Mouse (Mus musculus) midbrain, embryonic 11.5 days (tissue): ENCODE measurements around the gene Bcl2l14. TPM values are rescaled to one million over a fixed set of nuclear protein-coding genes. Genes with fewer than 3 reads are reported as not detected.
A peak's percentile ranks its signal among the peaks of the same experiment; 100 is the strongest.

Experiments
- ATAC-seq: fragments of 200-750 bp; cut with Nextera tagmentation; 2 replicates; pipeline ENCODE4 v1.8.0; 2017; ENCODE audit warnings: moderate TSS enrichment, moderate library complexity; ENCODE audit not compliant: low FRiP score
- DNase-seq: peaks from one replicate; pipeline ENCODE4 v3.0.0; 2015; ENCODE audit warnings: low spot score; ENCODE audit errors: missing footprints
- H3K27ac ChIP-seq: fragments of 300-500 bp; sonication (generic); 2 replicates; pipeline ENCODE4 v1.5.1; 2014; ENCODE audit warnings: low read depth, low read length
- H3K27me3 ChIP-seq: fragments of 300-500 bp; sonication (generic); 2 replicates; pipeline ENCODE4 v1.6.1; 2014; ENCODE audit warnings: mild to moderate bottlenecking, low read length, moderate library complexity, mixed read lengths; ENCODE audit not compliant: control insufficient read depth, insufficient read depth
- H3K36me3 ChIP-seq: fragments of 300-500 bp; sonication (generic); 2 replicates; pipeline ENCODE4 v1.6.1; 2014; ENCODE audit warnings: mild to moderate bottlenecking, low read length, moderate library complexity, mixed read lengths; ENCODE audit not compliant: control insufficient read depth, insufficient read depth
- H3K4me1 ChIP-seq: fragments of 300-500 bp; sonication (generic); 2 replicates; pipeline ENCODE4 v1.6.1; 2014; ENCODE audit warnings: low read length; ENCODE audit not compliant: control insufficient read depth, insufficient read depth
- H3K4me2 ChIP-seq: fragments of 300-500 bp; sonication (generic); 2 replicates; pipeline ENCODE4 v1.6.1; 2014; ENCODE audit warnings: mild to moderate bottlenecking, moderate library complexity
- H3K4me3 ChIP-seq: fragments of 300-500 bp; sonication (generic); 2 replicates; pipeline ENCODE4 v1.5.1; 2014; ENCODE audit warnings: low read depth, low read length
- H3K9ac ChIP-seq: fragments of 300-500 bp; sonication (generic); 2 replicates; pipeline ENCODE4 v1.6.1; 2014; ENCODE audit warnings: low read length
- H3K9me3 ChIP-seq: fragments of 300-500 bp; sonication (generic); 2 replicates; pipeline ENCODE4 v1.6.1; 2016; ENCODE audit warnings: low read length; ENCODE audit not compliant: control insufficient read depth
- WGBS: fragments of 180-500 bp; shearing (Covaris S2); extraction: QIAGEN DNeasy Blood & Tissue Kit; methylation state at CpG from one replicate; pipeline ENCODE4 v1.1.7; 2014; 5-methylcytosine and 5-hydroxymethylcytosine counted together
- polyA plus RNA-seq: library from polyadenylated mRNA; unstranded; fragments of >200 nt; fragmentation: Nextera tagmentation; extraction: Ambion mirVana; gene quantifications from 2 replicates; pipeline ENCODE4 v1.2.1, GENCODE M21; 2014

Bcl2l14 gene
- polyA plus RNA-seq, 1 experiment from 2014 or later: not detected

- H3K9ac ChIP-seq: no peak overlapping the region
- peaks cover 4% of the 10 kb centered on the region; the same call in 1 of the 2 replicates for H3K4me1 ChIP-seq
- WGBS: 85% methylated on average over 9 of the region's 9 CpGs
- H3K4me2 ChIP-seq: no peak overlapping the region
- no peak overlapping the region for H3K4me3 ChIP-seq
- ATAC-seq: no peak
- no peaks in the 10 kb centered on the region for H3K36me3 ChIP-seq
- no peaks in the 10 kb centered on the region for H3K9me3 ChIP-seq
- no peak overlapping the region for H3K27ac ChIP-seq
- DNase-seq: no peak
- H3K27me3 ChIP-seq: no peaks in the 10 kb centered on the region; the same call in 1 of the 2 replicates
These were observed 38.8 kb downstream of the Bcl2l14 start for GRCm38 (mm10) chr6:134434866-134435390.

GRCm38 (mm10) chr6:134436955-134437354, 40.8 kb downstream of the Bcl2l14 start:
- ATAC-seq: no peak
- no peak overlapping the region for H3K4me2 ChIP-seq
- H3K4me1 ChIP-seq: peaks cover 7% of the 10 kb centered on the region; the same call in 1 of the 2 replicates
- H3K9me3 ChIP-seq: no peaks in the 10 kb centered on the region
- DNase-seq: no peak
- 84% methylated on average over 5 of the region's 5 CpGs for WGBS
- H3K36me3 ChIP-seq: no peaks in the 10 kb centered on the region
- no peak overlapping the region for H3K4me3 ChIP-seq
- no peak overlapping the region for H3K27ac ChIP-seq
- H3K27me3 ChIP-seq: no peaks in the 10 kb centered on the region; the same call in 1 of the 2 replicates
- H3K9ac ChIP-seq: no peak overlapping the region

- Histone ChIP-seq H3K9me3 (no peaks in the 10 kb centered on the region), H3K4me1 (peaks cover 7% of the 10 kb centered on the region; the same call in 1 of the 2 replicates), H3K27ac (no peak overlapping the region), H3K4me3 (peak overlapping the region; percentile 6; the same call in 1 of the 2 replicates), H3K4me2 (peak overlapping the region; percentile 33), H3K36me3 (no peaks in the 10 kb centered on the region), H3K9ac (peak overlapping the region; percentile 11), H3K27me3 (no peaks in the 10 kb centered on the region; the same call in 1 of the 2 replicates)
- DNase-seq: peak; percentile 94
- ATAC-seq: peak; percentile 36
- WGBS: 25% methylated on average over 23 of the region's 23 CpGs
These were observed 43.4 kb downstream of the Bcl2l14 start for GRCm38 (mm10) chr6:134439401-134440021.

GRCm38 (mm10) chr6:134440023-134440422, 43.9 kb downstream of the Bcl2l14 start:
- H3K27me3 ChIP-seq: no peaks in the 10 kb centered on the region; the same call in 1 of the 2 replicates
- peak; percentile 87 for DNase-seq
- 40% methylated on average over 10 of the region's 10 CpGs for WGBS
- H3K27ac ChIP-seq: no peak overlapping the region
- H3K4me2 ChIP-seq: no peak overlapping the region; the same call in 1 of the 2 replicates
- H3K4me3 ChIP-seq: no peak overlapping the region
- peaks cover under 1% of the 10 kb centered on the region; the same call in 1 of the 2 replicates for H3K36me3 ChIP-seq
- H3K9me3 ChIP-seq: no peaks in the 10 kb centered on the region
- H3K9ac ChIP-seq: peak overlapping the region; percentile 11
- peaks cover 7% of the 10 kb centered on the region; the same call in 1 of the 2 replicates for H3K4me1 ChIP-seq
- ATAC-seq: no peak; the same call in 1 of the 2 replicates

- Histone ChIP-seq H3K4me2 (no peak overlapping the region), H3K9me3 (no peaks in the 10 kb centered on the region), H3K27me3 (no peaks in the 10 kb centered on the region; the same call in 1 of the 2 replicates), H3K4me1 (peaks cover 7% of the 10 kb centered on the region; the same call in 1 of the 2 replicates), H3K36me3 (peaks cover 3% of the 10 kb centered on the region; the same call in 1 of the 2 replicates), H3K9ac (no peak overlapping the region), H3K27ac (no peak overlapping the region), H3K4me3 (no peak overlapping the region)
- WGBS: 88% methylated on average over 3 of the region's 3 CpGs
- ATAC-seq (no peak), DNase-seq (no peak)
These were observed 45.6 kb downstream of the Bcl2l14 start for GRCm38 (mm10) chr6:134441716-134442115.

GRCm38 (mm10) chr6:134442219-134442618, 46.1 kb downstream of the Bcl2l14 start:
- ATAC-seq: no peak
- no peak overlapping the region for H3K4me3 ChIP-seq
- no peaks in the 10 kb centered on the region; the same call in 1 of the 2 replicates for H3K27me3 ChIP-seq
- no peak overlapping the region for H3K9ac ChIP-seq
- WGBS: 90% methylated on average over 5 of the region's 5 CpGs
- H3K27ac ChIP-seq: no peak overlapping the region
- peaks cover 3% of the 10 kb centered on the region; the same call in 1 of the 2 replicates for H3K36me3 ChIP-seq
- DNase-seq: no peak
- H3K9me3 ChIP-seq: no peaks in the 10 kb centered on the region
- H3K4me1 ChIP-seq: peaks cover 7% of the 10 kb centered on the region; the same call in 1 of the 2 replicates
- no peak overlapping the region for H3K4me2 ChIP-seq

- no peak for DNase-seq
- peaks cover 3% of the 10 kb centered on the region; the same call in 1 of the 2 replicates for H3K36me3 ChIP-seq
- no peak overlapping the region for H3K27ac ChIP-seq
- ATAC-seq: no peak
- no peaks in the 10 kb centered on the region for H3K9me3 ChIP-seq
- H3K27me3 ChIP-seq: no peaks in the 10 kb centered on the region; the same call in 1 of the 2 replicates
- H3K9ac ChIP-seq: no peak overlapping the region
- whole genome bisulfite sequencing: 87% methylated on average over 9 of the region's 9 CpGs
- no peak overlapping the region for H3K4me2 ChIP-seq
- peaks cover 7% of the 10 kb centered on the region; the same call in 1 of the 2 replicates for H3K4me1 ChIP-seq
- no peak overlapping the region for H3K4me3 ChIP-seq
These were observed 47.2 kb downstream of the Bcl2l14 start for GRCm38 (mm10) chr6:134443198-134443904.

GRCm38 (mm10) chr6:134443925-134444324, 47.8 kb downstream of the Bcl2l14 start:
- Histone ChIP-seq H3K36me3 (peaks cover 3% of the 10 kb centered on the region; the same call in 1 of the 2 replicates), H3K4me2 (no peak overlapping the region), H3K4me1 (peaks cover 7% of the 10 kb centered on the region; the same call in 1 of the 2 replicates), H3K9ac (no peak overlapping the region), H3K9me3 (no peaks in the 10 kb centered on the region), H3K27ac (no peak overlapping the region), H3K27me3 (no peaks in the 10 kb centered on the region; the same call in 1 of the 2 replicates), H3K4me3 (no peak overlapping the region)
- no peak for DNase-seq
- ATAC-seq: no peak
- WGBS: 75% methylated on average over 5 of the region's 5 CpGs
